Mouse (Mus musculus) C2C12 (cell line): ENCODE results near the gene Zfp69. TPM values are rescaled to one million over a fixed set of nuclear protein-coding genes. Genes with fewer than 3 reads are reported as not detected.

Experiments used
- H3K27me3 ChIP-seq: one replicate; pipeline ENCODE4 v1.6.1; 2011; ENCODE audit not compliant: control insufficient read depth, insufficient read depth, insufficient read length
- H3K36me3 ChIP-seq: one replicate; pipeline ENCODE4 v1.6.1; 2011; ENCODE audit not compliant: control insufficient read depth, insufficient read depth
- H3K4me3 ChIP-seq: one replicate; pipeline ENCODE4 v1.5.1; 2011; ENCODE audit warnings: mild to moderate bottlenecking, control low read depth; ENCODE audit not compliant: poor library complexity, insufficient read depth, severe bottlenecking
- H3K79me2 ChIP-seq: one replicate; pipeline ENCODE4 v1.6.1; 2011; ENCODE audit not compliant: control insufficient read depth, insufficient read depth
- H3K79me3 ChIP-seq: one replicate; pipeline ENCODE4 v1.6.1; 2011; ENCODE audit warnings: low read depth, control low read depth
- H3ac ChIP-seq: one replicate; pipeline ENCODE3; 2011; ENCODE audit warnings: low read depth; ENCODE audit not compliant: control insufficient read depth, insufficient read length
- CEBPB ChIP-seq: IDR thresholded peaks from one replicate; pipeline ENCODE4 v1.6.1; 2011; ENCODE audit warnings: low read depth, mild to moderate bottlenecking, control low read depth, moderate library complexity
- CTCF ChIP-seq: IDR thresholded peaks from one replicate; pipeline ENCODE4 v1.5.1; 2011; ENCODE audit not compliant: control insufficient read depth, insufficient read depth, insufficient read length
- FOSL1 ChIP-seq: IDR thresholded peaks from one replicate; pipeline ENCODE4 v1.8.0; 2011; ENCODE audit warnings: mild to moderate bottlenecking, low read length; ENCODE audit not compliant: poor library complexity, insufficient read depth, severe bottlenecking
- MAX ChIP-seq: IDR thresholded peaks from one replicate; pipeline ENCODE4 v1.6.1; 2011; ENCODE audit warnings: mild to moderate bottlenecking, control low read depth
- MYOD1 ChIP-seq: IDR thresholded peaks from one replicate; pipeline ENCODE4 v1.6.1; 2011; ENCODE audit warnings: low read depth; ENCODE audit not compliant: control insufficient read depth, insufficient read length
- MYOG ChIP-seq: IDR thresholded peaks from one replicate; pipeline ENCODE4 v1.6.1; 2011; ENCODE audit not compliant: control insufficient read depth, insufficient read length; ENCODE audit errors: extremely low read depth
- USF1 ChIP-seq: IDR thresholded peaks from one replicate; pipeline ENCODE4 v1.6.1; 2011; ENCODE audit warnings: low read depth, mild to moderate bottlenecking, control low read depth, moderate library complexity
- polyA plus RNA-seq: library from polyadenylated mRNA; unstranded; fragments of >200 nt; fragmentation: generic; extraction: Trizol; gene quantifications from one replicate; pipeline ENCODE4 v1.2.1, GENCODE M21; 2012; ENCODE audit warnings: missing spikeins

The Zfp69 gene
- polyA plus RNA-seq, 1 experiment = 1.1 TPM

GRCm38 (mm10) chr4:120921461-120921860 is 30.0 kb downstream of the Zfp69 start:
- H3K79me2 ChIP-seq = peaks cover 20% of the 10 kb centered on the region
- no peaks in the 10 kb centered on the region for H3K27me3 ChIP-seq
- H3K36me3 ChIP-seq = peaks cover 16% of the 10 kb centered on the region
- TF ChIP-seq CEBPB = no peak
- no peak for TF ChIP-seq MYOD1
- no peak for TF ChIP-seq USF1
- TF ChIP-seq FOSL1 = no peak
- TF ChIP-seq CTCF = no peak
- TF ChIP-seq MYOG = no peak
- TF ChIP-seq MAX = no peak
- peaks cover 4% of the 10 kb centered on the region for H3K79me3 ChIP-seq
- no peak overlapping the region for H3K4me3 ChIP-seq
- H3ac ChIP-seq = no peak overlapping the region

DNA sequence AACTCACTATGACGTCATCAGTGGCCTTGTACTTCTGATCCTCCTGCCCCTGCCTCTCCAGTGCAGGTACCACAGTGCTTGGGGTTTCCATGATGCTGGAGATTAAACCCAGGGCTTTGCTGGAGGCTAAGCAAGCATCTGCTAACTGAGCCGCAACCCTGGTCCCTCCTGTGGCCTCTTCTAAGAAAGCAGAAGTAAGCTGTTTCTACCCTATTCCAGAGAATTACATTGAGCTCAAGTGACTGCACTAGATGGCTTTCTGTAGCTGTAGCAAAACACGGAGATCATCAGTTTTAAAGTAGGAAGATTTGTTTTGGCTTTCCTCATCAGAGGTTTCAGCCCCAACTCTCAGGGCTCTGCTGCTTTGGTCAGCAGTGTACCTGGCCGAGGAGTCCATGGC is 37.0 kb downstream of the Zfp69 start:
- no peak overlapping the region for H3K4me3 ChIP-seq
- TF ChIP-seq CEBPB (no peak), MYOG (no peak), MYOD1 (no peak), FOSL1 (no peak), USF1 (no peak), MAX (no peak), CTCF (no peak)
- H3K79me3 ChIP-seq = no peaks in the 10 kb centered on the region
- no peaks in the 10 kb centered on the region for H3K79me2 ChIP-seq
- H3K36me3 ChIP-seq = no peaks in the 10 kb centered on the region
- H3K27me3 ChIP-seq = no peaks in the 10 kb centered on the region
- no peak overlapping the region for H3ac ChIP-seq

GRCm38 (mm10) chr4:120913861-120914260 is 37.6 kb downstream of the Zfp69 start:
- H3K4me3 ChIP-seq = no peak overlapping the region
- H3K27me3 ChIP-seq = no peaks in the 10 kb centered on the region
- H3ac ChIP-seq = no peak overlapping the region
- H3K79me3 ChIP-seq = no peaks in the 10 kb centered on the region
- no peaks in the 10 kb centered on the region for H3K36me3 ChIP-seq
- H3K79me2 ChIP-seq = no peaks in the 10 kb centered on the region
- TF ChIP-seq MAX (no peak), CTCF (no peak)

DNA sequence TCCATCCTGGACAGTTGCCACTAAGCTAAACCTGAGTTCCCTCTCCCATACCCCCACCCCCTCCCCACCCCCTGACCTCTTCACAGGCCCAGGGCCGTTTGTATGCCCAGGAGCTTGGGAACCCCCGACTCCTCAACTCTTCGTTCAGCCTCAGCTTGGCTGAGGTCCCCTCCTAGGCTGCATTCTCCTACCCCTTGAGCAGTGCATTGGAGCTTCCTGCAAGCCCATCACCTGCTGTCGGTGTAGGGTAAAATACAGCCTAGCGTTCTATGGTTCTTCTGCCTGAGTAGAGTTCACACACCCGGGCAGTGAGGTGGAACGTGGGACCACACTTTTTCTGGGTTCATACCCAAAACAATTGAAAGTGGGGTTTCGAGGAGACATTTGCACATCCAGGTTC is 38.1 kb downstream of the Zfp69 start:
- Histone ChIP-seq H3K4me3 (no peak overlapping the region), H3K27me3 (no peaks in the 10 kb centered on the region), H3K79me2 (no peaks in the 10 kb centered on the region), H3K79me3 (no peaks in the 10 kb centered on the region), H3ac (no peak overlapping the region), H3K36me3 (no peaks in the 10 kb centered on the region)
- TF ChIP-seq CEBPB (no peak), CTCF (no peak), MYOD1 (no peak), FOSL1 (no peak), MAX (no peak), MYOG (no peak), USF1 (no peak)

DNA sequence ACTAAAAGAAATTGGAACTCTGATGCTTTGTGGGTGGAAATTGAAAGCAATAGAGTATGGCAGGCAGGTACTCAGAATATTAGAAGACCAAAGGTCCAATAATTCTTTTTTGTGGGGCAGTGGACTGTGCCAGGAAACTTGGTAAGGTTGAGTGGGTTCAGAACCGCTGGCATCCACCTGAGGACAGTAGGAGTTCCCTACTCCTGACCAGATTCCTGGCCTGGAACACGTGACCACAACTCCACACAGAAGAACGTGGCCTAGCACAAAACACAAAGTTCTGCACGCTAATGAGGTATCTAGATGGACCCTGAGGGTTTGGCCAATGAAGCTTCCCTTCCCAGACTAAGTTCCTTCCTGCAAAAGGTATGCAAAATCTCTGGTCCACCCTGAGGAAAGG is 38.6 kb downstream of the Zfp69 start:
- Histone ChIP-seq H3K79me2 (no peaks in the 10 kb centered on the region), H3K4me3 (no peak overlapping the region), H3K36me3 (no peaks in the 10 kb centered on the region), H3K27me3 (no peaks in the 10 kb centered on the region), H3ac (no peak overlapping the region), H3K79me3 (no peaks in the 10 kb centered on the region)
- TF ChIP-seq USF1 (no peak), MYOG (no peak), CTCF (no peak), MYOD1 (no peak)

- Histone ChIP-seq H3K4me3 (no peak overlapping the region), H3ac (no peak overlapping the region), H3K36me3 (no peaks in the 10 kb centered on the region), H3K27me3 (no peaks in the 10 kb centered on the region), H3K79me2 (no peaks in the 10 kb centered on the region), H3K79me3 (no peaks in the 10 kb centered on the region)
- no peak for TF ChIP-seq USF1
Observed at GRCm38 (mm10) chr4:120911086-120911485, 40.4 kb downstream of the Zfp69 start.
